Mouse (Mus musculus): ENCODE results near the gene 1700025G04Rik.

The 1700025G04Rik gene

DNA sequence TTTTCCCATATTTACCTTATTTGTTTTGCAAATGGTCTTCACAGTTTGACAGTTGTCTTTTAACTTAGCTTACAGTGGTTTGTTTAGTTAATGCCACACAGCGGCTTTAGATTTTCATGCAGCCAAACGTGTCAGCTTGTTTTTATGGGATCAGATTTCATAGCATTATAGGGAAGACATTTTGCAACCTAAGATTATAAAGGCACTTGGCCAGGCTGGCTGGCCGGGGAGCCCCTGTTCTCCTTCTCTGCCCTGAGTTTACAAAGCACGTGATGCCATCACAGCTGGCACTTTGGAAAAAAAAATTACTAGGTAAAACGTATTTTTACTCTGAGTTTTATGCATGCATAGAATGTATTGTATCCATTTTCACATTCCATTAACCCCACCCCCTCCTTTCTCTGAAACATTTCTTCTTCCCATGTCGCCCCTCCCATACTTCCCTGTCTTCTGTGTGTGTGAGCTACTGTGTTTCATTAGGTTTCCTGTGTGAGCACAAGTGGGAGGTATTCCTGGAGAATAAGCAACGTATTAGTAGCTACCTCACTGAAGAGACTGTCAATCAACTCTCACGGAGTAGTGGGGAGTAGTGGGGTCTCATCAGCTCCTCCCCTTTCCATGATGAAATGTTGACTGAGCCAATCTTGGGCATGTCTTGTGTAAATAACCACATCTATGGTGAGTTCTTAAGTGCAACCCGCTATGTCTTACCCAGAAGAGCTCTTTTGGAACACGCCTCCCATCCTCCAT lies 93.8 kb downstream of the 1700025G04Rik start:
- DNase-seq (ENCODE audit: low read depth, low spot score), result no peak

- no peak for DNase-seq (ENCODE audit: low read depth, low spot score)
These were observed 95.7 kb downstream of the 1700025G04Rik start for GRCm38 (mm10) chr1:151994271-151994670.

- DNase-seq (ENCODE audit: low read depth, low spot score), result no peak
These were observed 98.4 kb downstream of the 1700025G04Rik start for GRCm38 (mm10) chr1:151991505-151991904.

- no peak for DNase-seq (ENCODE audit: low read depth, low spot score)
These were observed 99.3 kb downstream of the 1700025G04Rik start for GRCm38 (mm10) chr1:151990615-151991014.

GRCm38 (mm10) chr1:151988713-151989112 lies 101.2 kb downstream of the 1700025G04Rik start:
- DNase-seq (ENCODE audit: low read depth, low spot score), result no peak

DNA sequence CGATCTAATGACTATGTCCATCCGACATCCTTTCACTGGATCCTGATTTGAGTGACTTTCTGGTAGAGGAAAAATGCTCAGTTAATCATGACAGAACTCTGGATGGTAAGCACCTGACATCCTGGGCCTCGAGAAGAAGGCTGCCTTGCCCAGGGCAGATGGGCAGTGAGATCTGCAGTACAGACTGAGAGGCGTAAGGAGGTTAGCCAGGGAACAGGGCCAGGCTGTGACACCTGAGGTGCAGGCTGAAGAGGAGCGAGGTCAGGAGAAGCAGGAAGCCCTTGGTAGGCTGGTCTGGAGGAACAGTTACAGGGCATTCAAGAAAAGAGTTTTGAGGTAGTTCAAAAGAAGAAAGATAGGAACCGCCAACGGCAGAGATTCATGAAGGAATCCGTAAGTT lies 101.9 kb downstream of the 1700025G04Rik start:
- no peak for DNase-seq (ENCODE audit: low read depth, low spot score)

- no peak for DNase-seq (ENCODE audit: low read depth, low spot score)
These were observed 103.7 kb downstream of the 1700025G04Rik start for GRCm38 (mm10) chr1:151986024-151986778.

- no peak for DNase-seq (ENCODE audit: low read depth, low spot score)
These were observed 104.9 kb downstream of the 1700025G04Rik start for GRCm38 (mm10) chr1:151985056-151985455.

DNA sequence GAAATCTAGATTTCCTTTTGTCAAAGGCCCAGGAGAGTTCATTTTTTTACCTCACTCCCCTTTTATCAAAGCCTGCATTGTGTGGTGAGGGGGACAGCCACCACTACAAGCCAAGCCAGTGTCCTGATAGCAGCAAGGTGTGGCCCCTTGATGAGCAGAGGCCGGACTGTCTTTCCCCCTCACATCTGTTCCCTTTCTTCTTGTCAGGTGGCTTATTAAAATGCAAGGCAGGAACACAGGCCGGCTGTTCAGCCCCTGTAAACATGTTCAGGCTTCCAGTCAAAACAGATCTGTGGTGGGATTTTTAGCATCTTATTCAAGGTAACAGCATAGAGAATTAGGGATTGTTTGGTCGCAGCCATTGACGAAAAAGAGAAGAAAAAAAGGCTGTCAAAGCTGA lies 105.9 kb downstream of the 1700025G04Rik start:
- DNase-seq (ENCODE audit: low read depth, low spot score), result no peak

DNA sequence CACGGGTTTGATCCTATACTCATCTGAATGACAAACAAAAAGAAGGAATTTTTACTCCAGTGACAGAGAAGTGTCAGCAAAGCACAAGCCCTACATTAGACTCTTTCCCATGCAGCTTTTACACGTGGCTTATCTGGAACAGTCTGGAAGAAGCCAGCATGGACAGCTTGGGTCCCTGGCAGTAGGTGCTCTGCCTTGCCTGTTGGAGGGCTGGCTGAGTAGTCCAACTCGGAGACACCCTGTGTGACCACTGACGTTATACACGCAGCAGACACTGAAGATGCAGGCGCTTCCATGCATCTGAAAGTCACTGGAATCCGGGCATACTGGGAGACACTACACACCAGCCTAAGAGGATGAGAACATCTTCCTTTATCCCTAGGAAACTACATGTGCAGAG lies 109.4 kb downstream of the 1700025G04Rik start:
- DNase-seq (ENCODE audit: low read depth, low spot score), result no peak

DNA sequence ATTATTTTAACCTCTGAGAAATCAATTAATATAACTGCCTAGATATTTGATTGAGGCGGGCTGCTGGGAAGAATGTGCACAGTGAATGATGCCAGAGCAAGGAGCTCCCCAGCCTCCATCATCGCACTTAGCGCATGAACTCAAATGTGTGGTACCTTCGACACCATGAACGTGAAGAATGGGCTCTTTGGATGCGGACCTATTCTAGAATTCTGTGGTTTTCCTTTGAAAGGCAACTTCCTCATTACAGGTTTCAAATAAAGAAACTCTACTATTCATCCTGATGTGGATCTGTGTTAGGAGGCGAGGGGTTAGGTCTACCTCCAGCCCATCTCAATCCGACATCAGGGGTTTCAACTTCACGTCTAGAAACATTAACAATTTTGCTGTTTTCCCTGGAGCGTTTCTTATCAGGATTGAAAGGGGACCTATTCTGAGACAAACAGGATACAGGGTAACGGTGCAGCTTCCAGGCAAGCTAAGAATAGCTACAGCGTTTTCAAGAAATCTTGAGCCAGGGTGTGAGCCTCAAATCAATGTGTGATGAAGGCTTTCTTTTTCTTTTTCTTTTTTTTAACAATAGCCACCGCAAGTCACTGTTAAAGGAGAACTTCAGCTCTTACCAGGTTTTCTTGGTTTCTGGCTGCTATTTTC lies 110.0 kb downstream of the 1700025G04Rik start:
- DNase-seq (ENCODE audit: low read depth, low spot score), result no peak

GRCm38 (mm10) chr1:151978751-151979150 lies 111.2 kb downstream of the 1700025G04Rik start:
- no peak for DNase-seq (ENCODE audit: low read depth, low spot score)

- no peak for DNase-seq (ENCODE audit: low read depth, low spot score)
These were observed 112.3 kb downstream of the 1700025G04Rik start for GRCm38 (mm10) chr1:151977596-151977995.

GRCm38 (mm10) chr1:151976850-151977249 lies 113.1 kb downstream of the 1700025G04Rik start:
- no peak for DNase-seq (ENCODE audit: low read depth, low spot score)

DNA sequence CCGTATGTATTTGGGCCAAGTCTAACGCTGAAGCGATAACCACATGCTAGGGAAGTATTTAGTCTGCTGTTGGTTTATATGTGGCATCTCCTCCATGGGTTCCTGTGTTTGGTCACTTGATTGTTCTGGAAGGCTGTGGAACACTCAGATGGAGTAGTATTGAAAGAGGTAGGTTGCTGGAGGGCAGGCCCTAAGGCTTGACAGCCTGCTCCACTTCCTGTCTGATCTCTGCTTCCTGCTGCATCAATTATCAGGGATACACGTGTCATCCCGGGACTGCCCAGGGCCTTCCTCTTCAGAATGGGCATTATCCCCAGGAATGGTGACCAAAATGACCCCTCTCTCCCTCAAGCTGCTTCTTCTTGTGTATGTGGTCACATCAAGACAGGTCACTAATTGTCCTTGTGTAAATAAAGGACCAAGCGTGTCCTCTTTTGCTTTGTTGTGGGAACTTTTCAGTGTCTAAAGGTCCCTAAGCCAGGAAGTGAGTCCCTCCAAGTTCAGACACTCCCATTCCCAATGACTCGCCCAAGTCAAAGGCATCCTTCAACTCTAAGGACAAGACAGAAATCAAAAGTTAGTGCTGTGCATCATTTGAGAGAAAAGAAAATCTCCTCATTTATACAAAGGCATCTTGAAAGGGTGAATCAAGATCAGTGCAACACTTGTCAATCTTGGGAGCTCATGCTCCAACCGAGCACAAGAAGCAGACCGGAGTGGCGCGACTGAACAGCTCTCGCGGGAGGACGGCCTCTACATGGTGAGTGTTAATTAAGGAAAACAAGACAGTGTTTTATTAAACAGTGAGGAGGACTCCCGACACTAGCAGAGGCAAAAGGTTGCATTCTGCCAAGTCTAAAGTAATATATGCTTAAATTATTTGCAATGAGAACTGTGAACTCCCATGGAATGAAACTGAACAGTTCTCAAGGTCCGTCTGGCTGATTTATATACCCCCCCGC lies 114.2 kb downstream of the 1700025G04Rik start:
- DNase-seq (ENCODE audit: low read depth, low spot score), result no peak

- DNase-seq (ENCODE audit: low read depth, low spot score), result no peak
These were observed 115.0 kb downstream of the 1700025G04Rik start for GRCm38 (mm10) chr1:151974887-151975286.

GRCm38 (mm10) chr1:151974424-151974823 lies 115.5 kb downstream of the 1700025G04Rik start:
- no peak for DNase-seq (ENCODE audit: low read depth, low spot score)

GRCm38 (mm10) chr1:151973110-151973700 lies 116.7 kb downstream of the 1700025G04Rik start:
- DNase-seq (ENCODE audit: low read depth, low spot score), result no peak

DNA sequence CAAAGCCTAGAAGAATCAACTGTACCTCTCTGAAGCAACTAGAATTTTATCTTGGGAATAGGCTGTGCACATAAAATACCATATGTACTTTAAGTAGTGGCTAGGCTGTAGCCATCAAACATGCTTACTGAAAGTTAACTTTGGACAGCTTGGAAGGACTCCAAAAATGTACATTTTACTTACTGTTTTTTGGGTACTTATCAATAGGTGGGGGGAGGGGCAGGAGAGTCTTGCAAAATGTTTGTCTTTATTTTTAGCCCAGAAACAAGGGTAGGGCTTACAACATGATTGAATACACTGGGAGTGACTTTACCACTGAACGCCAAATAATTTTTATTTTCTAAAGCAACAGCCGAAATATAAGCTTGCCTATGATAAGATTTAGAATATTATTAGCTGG lies 118.3 kb downstream of the 1700025G04Rik start:
- DNase-seq (ENCODE audit: low read depth, low spot score), result no peak

GRCm38 (mm10) chr1:151968126-151968525 lies 121.8 kb downstream of the 1700025G04Rik start:
- DNase-seq (ENCODE audit: low read depth, low spot score), result no peak

- DNase-seq (ENCODE audit: low read depth, low spot score), result no peak
These were observed 125.1 kb downstream of the 1700025G04Rik start for GRCm38 (mm10) chr1:151964811-151965210.

Data from c-Kit-negative CD71-positive TER-119-positive erythroid progenitor cells, embryonic 14.5 days (primary cell).